Mouse (Mus musculus) ovary, adult 18-20 months (tissue): ENCODE measurements at regions not wholly inside any gene's neighbourhood (a gene's known extent, or its start where the extent isn't known, plus 50 kb on each side); places are given as distances from the start of the nearest gene placed in this dataset.

Source experiments
- DNase-seq: peaks from one replicate; pipeline ENCODE4 v3.0.0; 2022; ENCODE audit warnings: low spot score, mixed read lengths

- no peak for DNase-seq
Measured at GRCm38 (mm10) chr4:34498781-34499180, 52.0 kb upstream of the Akirin2 start.

- no peak for DNase-seq
Measured at GRCm38 (mm10) chr4:34499731-34500130, 51.0 kb upstream of the Akirin2 start.
